Mouse (Mus musculus) MEL (cell line): ENCODE results near the gene A130010J15Rik. TPM values are rescaled to one million over a fixed set of nuclear protein-coding genes. Genes with fewer than 3 reads are reported as not detected.

Experiments used
- DNase-seq: peaks from one replicate; pipeline ENCODE4 v3.0.0; 2011; ENCODE audit warnings: low read depth, low spot score
- H3K27ac ChIP-seq: 2 replicates; pipeline ENCODE4 v1.5.1; 2012; ENCODE audit warnings: low read depth, mild to moderate bottlenecking, control low read depth, low read length, moderate library complexity; ENCODE audit not compliant: control insufficient read depth
- H3K27me3 ChIP-seq, 2 experiments: fragments of 150-350 bp in 1 of 2; sonication (generic) in 1 of 2; 2 replicates each; pipeline ENCODE4 v1.6.1; 2012; ENCODE audit warnings: low read length in 2 of 2, mild to moderate bottlenecking in 2 of 2, improper control_type of control experiment in 1 of 2, moderate library complexity in 1 of 2; ENCODE audit not compliant: insufficient read depth in 2 of 2, control insufficient read depth in 1 of 2
- H3K36me3 ChIP-seq, 2 experiments: 2 replicates each; pipeline ENCODE4 v1.6.1; 2012 to 2014; ENCODE audit warnings: low read length in 2 of 2, improper control_type of control experiment in 1 of 2, inconsistent platforms in 1 of 2, mild to moderate bottlenecking in 1 of 2; ENCODE audit not compliant: insufficient read depth in 2 of 2, control insufficient read depth in 1 of 2
- H3K4me1 ChIP-seq, 2 experiments: fragments of 150-350 bp in 1 of 2; sonication (generic) in 1 of 2; 2 replicates each; pipeline ENCODE4 v1.6.1; 2012; ENCODE audit warnings: low read length in 2 of 2, improper control_type of control experiment in 1 of 2, mild to moderate bottlenecking in 1 of 2; ENCODE audit not compliant: insufficient read depth in 2 of 2, control insufficient read depth in 1 of 2
- H3K4me3 ChIP-seq, 2 experiments: fragments of 150-350 bp in 1 of 2; sonication (generic) in 1 of 2; 2 replicates each; pipeline ENCODE4 v1.5.1; 2012; ENCODE audit warnings: low read depth in 2 of 2, low read length in 2 of 2, mild to moderate bottlenecking in 2 of 2, moderate library complexity in 2 of 2, control low read depth in 1 of 2, improper control_type of control experiment in 1 of 2; ENCODE audit not compliant: control insufficient read depth in 1 of 2, insufficient read depth in 1 of 2
- H3K79me2 ChIP-seq: 2 replicates; pipeline ENCODE4 v1.6.1; 2012; ENCODE audit warnings: mild to moderate bottlenecking, low read length, moderate library complexity; ENCODE audit not compliant: control insufficient read depth, poor library complexity, insufficient read depth
- H3K9ac ChIP-seq: 2 replicates; pipeline ENCODE4 v1.6.1; 2012; ENCODE audit warnings: low read depth, mild to moderate bottlenecking, control low read depth, low read length, moderate library complexity; ENCODE audit not compliant: control insufficient read depth, poor library complexity, severe bottlenecking
- H3K9me3 ChIP-seq: fragments of 150-350 bp; sonication (generic); replicated peaks from 2 replicates; pipeline ENCODE4 v1.6.1; 2012; ENCODE audit warnings: mild to moderate bottlenecking, low read length, improper control_type of control experiment, moderate library complexity; ENCODE audit not compliant: insufficient read depth
- CHD1 ChIP-seq: IDR thresholded peaks from 2 replicates; pipeline ENCODE4 v1.6.1; 2012; ENCODE audit warnings: low read depth, mild to moderate bottlenecking, inconsistent platforms, low read length, improper control_type of control experiment
- CTCF ChIP-seq, 3 experiments: IDR thresholded peaks in 2 of 3; conservative IDR thresholded peaks in 1 of 3; 2 replicates each; pipeline ENCODE4 v1.5.1; 2011 to 2012; ENCODE audit warnings: low read length in 3 of 3, low read depth in 2 of 3, mild to moderate bottlenecking in 2 of 3, improper control_type of control experiment in 1 of 3, inconsistent platforms in 1 of 3, mixed read lengths in 1 of 3, moderate library complexity in 1 of 3; ENCODE audit not compliant: control insufficient read depth in 1 of 3, insufficient read depth in 1 of 3, poor library complexity in 1 of 3, severe bottlenecking in 1 of 3
- EP300 ChIP-seq, 2 experiments: IDR thresholded peaks; 2 replicates each; pipeline ENCODE4 v1.6.1; 2011; ENCODE audit warnings: improper control_type of control experiment in 2 of 2, low read length in 2 of 2, low read depth in 1 of 2, mild to moderate bottlenecking in 1 of 2
- ETS1 ChIP-seq: IDR thresholded peaks from 2 replicates; pipeline ENCODE4 v1.6.1; 2012; ENCODE audit warnings: low read depth, mild to moderate bottlenecking, inconsistent platforms, low read length, improper control_type of control experiment, moderate library complexity
- GABPA ChIP-seq: IDR thresholded peaks from 2 replicates; pipeline ENCODE4 v1.6.1; 2012; ENCODE audit warnings: low read depth, mild to moderate bottlenecking, inconsistent platforms, low read length, improper control_type of control experiment, moderate library complexity
- HCFC1 ChIP-seq: IDR thresholded peaks from 2 replicates; pipeline ENCODE4 v1.6.1; 2012; ENCODE audit warnings: low read depth, mild to moderate bottlenecking, inconsistent platforms, low read length, improper control_type of control experiment, moderate library complexity
- MAFK ChIP-seq: IDR thresholded peaks from 2 replicates; pipeline ENCODE4 v1.6.1; 2011; ENCODE audit warnings: low read depth, mild to moderate bottlenecking, low read length, improper control_type of control experiment, borderline replicate concordance
- MAX ChIP-seq: IDR thresholded peaks from 2 replicates; pipeline ENCODE4 v1.6.1; 2011; ENCODE audit warnings: low read length, improper control_type of control experiment
- MEF2A ChIP-seq: IDR thresholded peaks from 2 replicates; pipeline ENCODE4 v1.6.1; 2014; ENCODE audit warnings: low read depth, mild to moderate bottlenecking, inconsistent platforms, low read length, improper control_type of control experiment; ENCODE audit not compliant: poor library complexity, insufficient replicate concordance, severe bottlenecking; ENCODE audit errors: extremely low read depth
- MXI1 ChIP-seq: IDR thresholded peaks from 2 replicates; pipeline ENCODE4 v1.6.1; 2011; ENCODE audit warnings: mild to moderate bottlenecking, low read depth, low read length, improper control_type of control experiment
- MYB ChIP-seq: IDR thresholded peaks from 2 replicates; pipeline ENCODE4 v1.6.1; 2011; ENCODE audit warnings: mild to moderate bottlenecking, low read depth, low read length, improper control_type of control experiment
- NRF1 ChIP-seq: IDR thresholded peaks from 2 replicates; pipeline ENCODE4 v1.6.1; 2014; ENCODE audit warnings: low read depth, mild to moderate bottlenecking, inconsistent platforms, low read length, improper control_type of control experiment, moderate library complexity; ENCODE audit not compliant: poor library complexity, insufficient read depth, severe bottlenecking
- POLR2A ChIP-seq, 2 experiments: IDR thresholded peaks; 2 replicates each; pipeline ENCODE4 v1.6.1; 2011 to 2012; ENCODE audit warnings: low read length in 2 of 2, mild to moderate bottlenecking in 2 of 2, control low read depth in 1 of 2, improper control_type of control experiment in 1 of 2, low read depth in 1 of 2, moderate library complexity in 1 of 2; ENCODE audit not compliant: control insufficient read depth in 1 of 2, insufficient read depth in 1 of 2, poor library complexity in 1 of 2
- SIN3A ChIP-seq: IDR thresholded peaks from 2 replicates; pipeline ENCODE4 v1.6.1; 2012; ENCODE audit warnings: low read length, improper control_type of control experiment, inconsistent platforms
- SMC3 ChIP-seq: IDR thresholded peaks from 2 replicates; pipeline ENCODE4 v1.6.1; 2011; ENCODE audit warnings: low read depth, low read length, improper control_type of control experiment
- TCF12 ChIP-seq: IDR thresholded peaks from 2 replicates; pipeline ENCODE4 v1.6.1; 2014; ENCODE audit warnings: low read depth, mild to moderate bottlenecking, inconsistent platforms, low read length, improper control_type of control experiment, moderate library complexity
- USF2 ChIP-seq, 2 experiments: IDR thresholded peaks; 2 replicates each; pipeline ENCODE4 v1.6.1; 2011 to 2012; ENCODE audit warnings: improper control_type of control experiment in 2 of 2, low read length in 2 of 2, borderline replicate concordance in 1 of 2, inconsistent platforms in 1 of 2, low read depth in 1 of 2, mild to moderate bottlenecking in 1 of 2; ENCODE audit not compliant: insufficient read depth in 1 of 2
- ZKSCAN1 ChIP-seq: IDR thresholded peaks from 2 replicates; pipeline ENCODE4 v1.6.1; 2012; ENCODE audit warnings: low read depth, mild to moderate bottlenecking, inconsistent platforms, low read length, improper control_type of control experiment, moderate library complexity
- polyA plus RNA-seq, 2 experiments: library from polyadenylated mRNA; stranded (reverse) in 1 of 2; unstranded in 1 of 2; fragments of >175 nt in 1 of 2; fragments of >200 nt in 1 of 2; gene quantifications; 2 replicates each; pipeline versions ENCODE4 v1.2.1 to v1.2.4; 2012; ENCODE audit warnings: low replicate concordance in 2 of 2, low read depth in 1 of 2; ENCODE audit not compliant: insufficient read length in 2 of 2, insufficient read depth in 1 of 2, missing spikeins in 1 of 2
- total RNA-seq: library from RNA; depleted of rRNA; stranded (reverse); fragments of 300-350 nt; gene quantifications from 2 replicates; pipeline ENCODE4 v1.2.3, GENCODE M21; 2012

The A130010J15Rik gene
- total and polyA plus RNA-seq, 3 experiments = 5.8 to 13.2 TPM; not detected in 1

GRCm38 (mm10) chr1:193203821-193204220, 36.0 kb downstream of the A130010J15Rik start:
- Histone ChIP-seq H3K27ac (no peak overlapping the region), H3K4me1 (peaks cover 0 to 19% of the 10 kb centered on the region in 2 experiments; a peak in 2 of 4 replicates), H3K9ac (no peak overlapping the region), H3K27me3 (no peaks in the 10 kb centered on the region; a peak in 1 of 4 replicates), H3K36me3 (peaks cover 0 to 13% of the 10 kb centered on the region in 2 experiments; a peak in 2 of 4 replicates), H3K9me3 (no peaks in the 10 kb centered on the region), H3K79me2 (no peaks in the 10 kb centered on the region), H3K4me3 (no peak overlapping the region)
- TF ChIP-seq CHD1 (no peak), POLR2A (IDR thresholded peaks at IDR 0.05; ENCODE audit: control insufficient read depth in 1 of 2, insufficient read depth in 1 of 2, low read depth in 1 of 2, low read length in 2 of 2, poor library complexity in 1 of 2) (no peak), EP300 (IDR thresholded peaks at IDR 0.05; ENCODE audit: low read depth in 1 of 2, low read length in 2 of 2) (no peak), GABPA (no peak), MEF2A (no peak), NRF1 (no peak), CTCF (IDR thresholded peaks at IDR 0.05 in 2 of 3, conservative IDR thresholded peaks at IDR 0.05 in 1 of 3; ENCODE audit: control insufficient read depth in 1 of 3, insufficient read depth in 1 of 3, low read depth in 2 of 3, low read length in 3 of 3, poor library complexity in 1 of 3, severe bottlenecking in 1 of 3) (no peak), TCF12 (no peak), HCFC1 (no peak), MXI1 (no peak), ETS1 (no peak), SIN3A (no peak), MAX (no peak), ZKSCAN1 (no peak), SMC3 (no peak), USF2 (IDR thresholded peaks at IDR 0.05; ENCODE audit: borderline replicate concordance in 1 of 2, insufficient read depth in 1 of 2, low read depth in 1 of 2, low read length in 2 of 2) (no peak), MAFK (no peak)
- no peak for DNase-seq

DNA sequence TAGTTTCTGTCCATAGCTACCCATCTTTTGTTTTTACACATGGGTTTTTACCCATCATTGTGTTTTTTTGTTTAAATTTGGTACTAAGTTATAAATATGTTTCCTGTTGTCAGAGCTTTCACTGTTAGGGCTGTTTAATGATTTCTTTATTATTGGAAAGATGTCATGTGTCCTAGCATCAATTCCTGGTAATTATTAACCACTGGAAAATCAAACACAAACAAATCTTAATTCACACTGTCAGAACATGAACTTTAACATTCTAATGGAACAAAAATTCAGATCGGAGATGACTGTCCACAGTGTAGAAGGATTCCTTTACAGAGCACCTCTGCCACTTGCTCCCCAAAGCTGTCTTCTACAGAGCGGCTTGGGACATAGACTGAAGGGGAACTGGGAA, 37.6 kb downstream of the A130010J15Rik start:
- H3K27me3 ChIP-seq = no peaks in the 10 kb centered on the region; a peak in 1 of 4 replicates
- TF ChIP-seq NRF1 = no peak
- TF ChIP-seq MYB = no peak
- H3K79me2 ChIP-seq = no peaks in the 10 kb centered on the region
- H3K4me3 ChIP-seq = no peak overlapping the region
- peaks cover 0 to 13% of the 10 kb centered on the region in 2 experiments; a peak in 2 of 4 replicates for H3K36me3 ChIP-seq
- no peaks in the 10 kb centered on the region for H3K9me3 ChIP-seq
- H3K27ac ChIP-seq = no peak overlapping the region
- no peak for DNase-seq
- H3K9ac ChIP-seq = no peak overlapping the region
- H3K4me1 ChIP-seq = peaks cover 0 to 16% of the 10 kb centered on the region in 2 experiments; a peak in 2 of 4 replicates
